Mouse (Mus musculus) ES-E14 (cell line): Measurements from ENCODE around the gene Msmb.

Source experiments
- CHD2 ChIP-seq: IDR thresholded peaks from 2 replicates; pipeline ENCODE4 v1.6.1; 2014; ENCODE audit warnings: mild to moderate bottlenecking, low read depth, low read length, inconsistent platforms
- MAFK ChIP-seq: IDR thresholded peaks from 2 replicates; pipeline ENCODE4 v1.6.1; 2014; ENCODE audit warnings: mild to moderate bottlenecking, low read depth, low read length, inconsistent platforms; ENCODE audit not compliant: insufficient read depth
- ZC3H11A ChIP-seq: IDR thresholded peaks from 2 replicates; pipeline ENCODE4 v1.6.1; 2012; ENCODE audit warnings: low read depth, mild to moderate bottlenecking, inconsistent platforms, low read length, borderline replicate concordance
- ZNF384 ChIP-seq: IDR thresholded peaks from 2 replicates; pipeline ENCODE4 v1.6.1; 2012; ENCODE audit warnings: low read depth, low read length, inconsistent platforms

DNA sequence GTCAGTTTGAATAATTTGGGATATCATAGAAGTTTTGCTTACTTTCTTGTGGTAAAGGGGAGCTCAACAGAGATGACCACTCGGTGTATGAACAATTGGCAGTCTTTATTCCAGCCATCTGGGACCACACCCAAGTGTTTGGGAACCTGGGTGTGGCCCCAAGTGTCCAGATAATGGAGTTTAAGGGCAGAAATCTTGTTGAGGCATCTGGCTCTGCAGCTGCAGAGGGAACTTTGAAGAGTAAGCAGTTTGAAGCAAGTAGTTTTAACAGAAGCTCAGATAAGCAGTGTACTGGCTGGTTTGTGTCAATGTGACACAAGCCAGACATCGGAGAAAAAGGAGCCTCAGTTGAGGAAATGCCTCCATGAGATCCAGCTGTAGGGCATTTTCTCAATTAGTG, 7.5 kb upstream of the Msmb start:
- TF ChIP-seq ZNF384: no peak
- no peak for TF ChIP-seq ZC3H11A
- TF ChIP-seq CHD2: no peak
- 0 out of 2 replicates have a peak, but pooled peaks have one; percentile 15 for TF ChIP-seq MAFK
